Mouse (Mus musculus) stomach, postnatal 0 days (tissue): ENCODE results near the gene Cd83.

Experiments used
- CTCF ChIP-seq: IDR thresholded peaks from 2 replicates; pipeline ENCODE4 v1.5.1; 2016; ENCODE audit warnings: antibody characterized with exemption, low read depth, mild to moderate bottlenecking, moderate library complexity
- EP300 ChIP-seq: optimal IDR thresholded peaks from 2 replicates; pipeline ENCODE3; 2016; ENCODE audit warnings: antibody characterized with exemption

DNA sequence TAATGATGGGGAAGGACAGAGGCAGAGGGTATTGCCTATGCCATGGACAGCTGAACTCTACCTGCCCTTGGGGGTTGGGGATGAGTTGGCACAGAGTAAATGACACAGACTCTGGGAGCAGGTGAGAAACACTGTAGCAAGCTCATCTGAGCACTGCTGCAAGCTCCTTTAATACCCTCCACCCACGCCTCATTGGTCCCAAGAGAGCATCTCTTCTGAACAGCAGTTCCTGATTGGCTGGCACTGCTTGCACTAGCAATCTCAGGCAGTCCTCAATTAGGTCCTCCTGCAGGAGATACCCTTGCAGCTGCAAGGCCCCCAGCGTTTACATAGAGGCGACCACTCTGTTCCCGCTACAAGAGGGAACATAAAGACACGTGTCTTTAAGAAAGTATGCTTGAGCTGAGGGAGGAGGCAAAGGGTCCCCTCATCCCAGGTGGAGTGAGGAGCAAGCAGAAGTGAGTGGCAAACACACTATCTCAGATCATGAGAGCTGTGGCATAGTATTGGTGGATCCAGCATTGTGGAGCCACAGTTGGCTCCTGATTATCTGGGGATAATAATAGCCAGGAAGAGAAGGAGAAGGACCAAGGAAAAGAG, 20.7 kb downstream of the Cd83 start:
- no peak for TF ChIP-seq CTCF
- no peak for TF ChIP-seq EP300
